Mouse (Mus musculus): ENCODE results near the gene Zscan2.

DNA sequence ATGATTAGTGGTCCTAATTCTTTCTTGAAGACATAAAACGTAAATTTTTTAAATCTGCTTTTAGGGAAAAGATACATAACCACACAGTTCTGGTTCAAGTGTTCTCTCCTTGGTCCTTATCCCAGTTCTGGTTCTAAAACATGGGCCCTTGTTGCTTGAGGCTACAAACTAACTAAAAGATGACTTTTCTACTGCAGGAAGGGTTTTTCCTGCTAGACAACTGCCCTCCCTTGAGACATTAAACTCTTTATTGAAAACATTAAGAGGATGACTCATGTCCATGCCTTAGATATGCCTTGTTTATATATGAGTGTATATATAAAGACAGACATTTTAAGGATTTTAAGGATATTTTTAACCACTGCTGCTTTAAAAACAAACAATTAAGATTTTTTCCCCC is 17.5 kb upstream of the Zscan2 start:
- TF ChIP-seq CTCF (IDR thresholded peaks at IDR 0.05; ENCODE audit: insufficient read depth, low read depth, low read length) (no peak), POLR2A (IDR thresholded peaks at IDR 0.05; ENCODE audit: insufficient read depth, low read depth, low read length) (no peak)
